8 mouse cellular contexts compared by ENCODE assay signal in genomic region chr4:139641829-139642425, GRCm38 (mm10). TPM values are rescaled to one million over a fixed set of nuclear protein-coding genes. Genes with fewer than 3 reads are reported as not detected.
DNase-seq lines count a peak whose midpoint lies in the region; ATAC-seq and TF ChIP-seq lines count a peak whose summit lies in the region.

No protein-coding gene starts in this region.

- ATAC-seq in hindbrain, embryonic 12.5 days (ENCODE audit: low FRiP score): no peak

- H3K27me3 ChIP-seq in hindbrain, embryonic 12.5 days: peaks cover 29% of the 10 kb centered on the region

- 1% methylated on average over 30 of the region's 30 CpGs for WGBS in hindbrain, embryonic 12.5 days

- peak; percentile 44 to 58 for DNase-seq in kidney, postnatal 4 days
- no peak for DNase-seq in kidney, postnatal 14 days
- DNase-seq in brain, embryonic 14.5 days (ENCODE audit: low read depth): peak; percentile 76
- peak; percentile 36 for DNase-seq in neural tube, embryonic 10.5 days (ENCODE audit: extremely low spot score, low spot score)
- no peak for DNase-seq in spleen, postnatal 10 days (ENCODE audit: low spot score in 2 of 2)
- no peak for DNase-seq in ovary, postnatal 14 days (ENCODE audit: low spot score)
- no peak for DNase-seq in urinary bladder, adult 2 months (ENCODE audit: low spot score)

- H3K4me2 ChIP-seq in hindbrain, embryonic 12.5 days (replicated peaks): peak overlapping the region; percentile 53

- no peak for TF ChIP-seq CTCF in brain, embryonic 14.5 days (IDR thresholded peaks at IDR 0.05; ENCODE audit: borderline replicate concordance, extremely low read depth, insufficient read depth, insufficient read length)

- peak overlapping the region; percentile 13 for H3K9ac ChIP-seq in hindbrain, embryonic 12.5 days

- 0 out of 2 replicates have a peak, but pooled peaks cover 7% of the 10 kb centered on the region for H3K36me3 ChIP-seq in hindbrain, embryonic 12.5 days

- TF ChIP-seq POLR2A in brain, embryonic 14.5 days (IDR thresholded peaks at IDR 0.05; ENCODE audit: borderline replicate concordance, extremely low read depth, insufficient read depth, insufficient read length, poor library complexity, severe bottlenecking): no peak

- H3K27ac ChIP-seq in hindbrain, embryonic 12.5 days: no peak overlapping the region

- peaks cover 40% of the 10 kb centered on the region for H3K4me1 ChIP-seq in hindbrain, embryonic 12.5 days

- H3K4me3 ChIP-seq in hindbrain, embryonic 12.5 days: peak overlapping the region; percentile 20; the same call in 1 of the 2 replicates

- no peaks in the 10 kb centered on the region for H3K9me3 ChIP-seq in hindbrain, embryonic 12.5 days (replicated peaks)

RNA-seq across cellular contexts. Expression of gene Tas1r2, which starts 11.4 kb away (rescaled TPM):
- polyA plus RNA-seq in brain, embryonic 14.5 days (2012; rRNA removed): 0.04 TPM in 1 of 2 replicates, not detected in the other
- polyA plus RNA-seq in hindbrain, embryonic 12.5 days (2016; fragmentation: Nextera tagmentation; extraction: Ambion mirVana): not detected in 2 replicates
- polyA plus RNA-seq in urinary bladder, adult 2 months (2012; rRNA removed): not detected in 2 replicates

RNA-seq across cellular contexts. Expression of gene Aldh4a1, which starts 19.3 kb away (rescaled TPM):
- polyA plus RNA-seq in brain, embryonic 14.5 days (2012; rRNA removed): 24.2 and 26.4 TPM in 2 replicates
- 20.6 and 21.4 TPM in 2 replicates for polyA plus RNA-seq in hindbrain, embryonic 12.5 days (2016; fragmentation: Nextera tagmentation; extraction: Ambion mirVana)
- polyA plus RNA-seq in urinary bladder, adult 2 months (2012; rRNA removed): 26.5 and 33.0 TPM in 2 replicates

RNA-seq across cellular contexts. Expression of gene Gm21969, which starts 38.9 kb away (rescaled TPM):
- polyA plus RNA-seq in brain, embryonic 14.5 days (2012; rRNA removed): not detected in 2 replicates
- not detected in 2 replicates for polyA plus RNA-seq in hindbrain, embryonic 12.5 days (2016; fragmentation: Nextera tagmentation; extraction: Ambion mirVana)
- polyA plus RNA-seq in urinary bladder, adult 2 months (2012; rRNA removed): 0.04 TPM in 1 of 2 replicates, not detected in the other

Comparison
In these comparisons a context has a peak if more than half of its experiments do, and no peak if none do; other contexts are left out.
1. DNase-seq: peak in kidney, postnatal 4 days (2 of 2), brain, embryonic 14.5 days (single experiment) and neural tube, embryonic 10.5 days (single experiment); none in kidney, postnatal 14 days (single experiment), spleen, postnatal 10 days (0 of 2), ovary, postnatal 14 days (single experiment) and urinary bladder, adult 2 months (single experiment).